Mouse (Mus musculus) neural tube, embryonic 13.5 days (tissue): ENCODE measurements around the gene Tmem123. TPM values are rescaled to one million over a fixed set of nuclear protein-coding genes. Genes with fewer than 3 reads are reported as not detected.

Experiments used
- ATAC-seq: fragments of 200-750 bp; cut with Nextera tagmentation; 2 replicates; pipeline ENCODE4 v1.8.0; 2017; ENCODE audit warnings: low read depth, mild to moderate bottlenecking, moderate TSS enrichment, moderate library complexity
- H3K27ac ChIP-seq: fragments of 300-500 bp; sonication (generic); replicated peaks from 2 replicates; pipeline ENCODE4 v1.5.1; 2015; ENCODE audit warnings: moderate library complexity, mild to moderate bottlenecking, inconsistent platforms
- H3K27me3 ChIP-seq: fragments of 300-500 bp; sonication (generic); 2 replicates; pipeline ENCODE4 v1.6.1; 2015; ENCODE audit warnings: mild to moderate bottlenecking, inconsistent platforms
- H3K36me3 ChIP-seq: fragments of 300-500 bp; sonication (generic); 2 replicates; pipeline ENCODE4 v1.6.1; 2015; ENCODE audit warnings: mild to moderate bottlenecking, inconsistent platforms
- H3K4me1 ChIP-seq: fragments of 300-500 bp; sonication (generic); replicated peaks from 2 replicates; pipeline ENCODE4 v1.6.1; 2015; ENCODE audit warnings: inconsistent platforms
- H3K4me2 ChIP-seq: fragments of 300-500 bp; sonication (generic); 2 replicates; pipeline ENCODE4 v1.6.1; 2015; ENCODE audit warnings: inconsistent platforms, mild to moderate bottlenecking, moderate library complexity
- H3K4me3 ChIP-seq: fragments of 300-500 bp; sonication (generic); 2 replicates; pipeline ENCODE4 v1.5.1; 2015; ENCODE audit warnings: mild to moderate bottlenecking, inconsistent platforms
- H3K9ac ChIP-seq: fragments of 300-500 bp; sonication (generic); 2 replicates; pipeline ENCODE4 v1.6.1; 2015; ENCODE audit warnings: moderate library complexity, mild to moderate bottlenecking, inconsistent platforms
- H3K9me3 ChIP-seq: fragments of 300-500 bp; sonication (generic); 2 replicates; pipeline ENCODE4 v1.6.1; 2016; ENCODE audit warnings: inconsistent platforms
- WGBS: fragments of 180-500 bp; shearing (Covaris S2); methylation state at CpG from one replicate; pipeline ENCODE4 v1.1.7; 2015; 5-methylcytosine and 5-hydroxymethylcytosine counted together
- polyA plus RNA-seq: library from polyadenylated mRNA; unstranded; fragments of >200 nt; fragmentation: Nextera tagmentation; extraction: Ambion mirVana; gene quantifications from 2 replicates; pipeline ENCODE4 v1.2.1, GENCODE M21; 2015

Gene Tmem123
- polyA plus RNA-seq, 1 experiment from 2014 or later, result 30.4 TPM

DNA sequence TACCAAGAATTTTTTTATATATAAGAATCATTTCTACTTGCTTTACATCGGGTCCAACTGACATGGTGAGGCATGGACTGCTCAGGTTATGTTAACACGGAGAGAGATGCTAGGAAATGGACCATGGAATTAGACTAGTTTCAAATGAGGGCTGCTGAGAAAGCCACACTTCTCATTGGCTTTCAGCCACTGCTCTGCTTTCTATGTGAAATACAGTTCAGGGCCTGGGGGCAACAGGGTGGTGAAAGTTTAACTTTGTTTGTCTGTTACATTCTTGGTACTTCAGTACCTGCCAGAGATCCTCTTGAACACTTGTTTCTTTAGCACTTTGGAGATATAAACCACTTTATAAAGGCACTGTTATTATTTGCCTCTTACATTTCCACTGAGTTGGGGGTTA is 29.7 kb downstream of the Tmem123 start:
- 87% methylated on average over 2 of the region's 2 CpGs for WGBS
- no peak overlapping the region for H3K4me2 ChIP-seq
- no peaks in the 10 kb centered on the region for H3K27me3 ChIP-seq
- no peak overlapping the region for H3K9ac ChIP-seq
- H3K9me3 ChIP-seq, result no peaks in the 10 kb centered on the region
- ATAC-seq, result no peak
- no peaks in the 10 kb centered on the region for H3K4me1 ChIP-seq
- no peak overlapping the region for H3K27ac ChIP-seq
- H3K36me3 ChIP-seq, result peaks cover 16% of the 10 kb centered on the region
- H3K4me3 ChIP-seq, result no peak overlapping the region

DNA sequence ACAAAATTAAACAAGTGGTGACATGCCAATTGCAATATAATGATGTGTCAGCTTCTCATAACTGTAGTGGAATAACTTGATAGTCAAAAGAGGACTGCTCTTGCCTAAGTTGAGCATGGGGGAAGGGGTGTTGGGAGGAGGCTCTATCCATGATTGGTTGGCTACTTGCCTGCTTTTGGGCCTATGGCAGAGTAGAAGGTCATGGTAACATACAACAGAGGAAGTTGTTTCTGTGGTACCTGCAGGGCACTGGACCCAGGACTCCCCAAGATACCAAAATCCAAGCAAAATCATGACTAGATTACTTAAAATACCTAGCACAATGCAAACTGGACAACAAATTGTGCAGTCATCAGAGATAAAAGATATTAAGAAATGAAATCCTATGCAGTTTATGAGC is 31.7 kb downstream of the Tmem123 start:
- H3K4me3 ChIP-seq, result no peak overlapping the region
- no peaks in the 10 kb centered on the region for H3K9me3 ChIP-seq
- peaks cover 16% of the 10 kb centered on the region for H3K36me3 ChIP-seq
- H3K27me3 ChIP-seq, result no peaks in the 10 kb centered on the region
- no peak overlapping the region for H3K27ac ChIP-seq
- H3K4me1 ChIP-seq, result no peaks in the 10 kb centered on the region
- no peak overlapping the region for H3K9ac ChIP-seq
- ATAC-seq, result no peak
- H3K4me2 ChIP-seq, result no peak overlapping the region

DNA sequence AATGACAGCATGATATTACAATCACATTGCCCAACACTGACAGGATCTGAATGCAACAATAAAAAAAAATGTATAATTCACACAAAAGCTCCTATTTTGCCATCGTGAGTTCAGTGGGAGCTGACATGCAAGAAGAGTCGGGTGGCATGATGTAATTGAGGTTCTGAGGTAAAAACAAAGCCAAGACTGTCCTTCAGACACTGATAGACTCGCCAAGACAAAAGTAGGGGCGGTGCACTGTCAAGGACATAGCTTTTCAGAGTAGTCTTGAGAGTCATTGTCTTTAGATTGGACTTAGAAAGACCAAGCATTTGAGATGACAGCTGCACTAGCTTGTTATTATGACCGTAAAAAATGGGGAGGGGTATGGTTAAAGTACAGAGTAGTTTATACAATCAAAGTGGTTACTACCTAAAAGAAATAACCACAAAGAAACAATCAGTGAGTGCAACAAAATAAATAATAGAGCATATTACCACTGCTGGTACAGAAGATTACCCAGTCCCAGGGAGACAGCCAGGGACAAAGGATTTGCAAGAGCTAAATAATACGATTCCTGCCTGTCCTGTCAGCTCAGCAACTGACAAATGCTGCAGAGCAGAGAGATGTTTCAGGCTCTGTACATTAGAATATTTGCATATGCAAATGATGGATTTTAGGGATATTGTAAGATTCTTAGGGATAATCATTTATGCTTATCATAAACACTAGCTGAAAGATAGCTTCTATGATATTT is 32.5 kb downstream of the Tmem123 start:
- Histone ChIP-seq H3K4me1 (no peaks in the 10 kb centered on the region), H3K27ac (no peak overlapping the region), H3K4me3 (no peak overlapping the region), H3K9me3 (no peaks in the 10 kb centered on the region), H3K36me3 (peaks cover 13% of the 10 kb centered on the region), H3K27me3 (no peaks in the 10 kb centered on the region), H3K9ac (no peak overlapping the region), H3K4me2 (no peak overlapping the region)
- 74% methylated on average over 6 of the region's 6 CpGs for WGBS
- no peak for ATAC-seq

DNA sequence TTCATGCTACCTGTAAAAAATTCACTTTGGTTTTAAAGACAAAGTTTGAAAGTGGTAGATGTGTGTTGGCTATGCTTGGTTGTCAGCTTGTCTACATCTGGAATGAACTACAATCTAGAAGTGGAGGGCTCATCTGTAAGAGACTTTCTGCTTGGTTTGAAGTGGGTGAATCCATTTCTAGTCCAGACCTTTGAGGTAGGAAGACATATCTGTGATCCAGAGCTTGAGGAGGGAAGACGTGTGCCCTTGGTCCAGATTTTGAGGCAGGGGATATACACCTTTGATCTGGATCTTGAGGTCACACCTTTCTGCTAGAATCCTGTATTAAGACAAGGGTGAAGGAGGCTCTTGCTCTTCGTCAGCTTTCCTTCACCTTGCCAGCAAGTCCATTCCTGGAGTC is 33.7 kb downstream of the Tmem123 start:
- H3K4me1 ChIP-seq, result no peaks in the 10 kb centered on the region
- H3K9ac ChIP-seq, result no peak overlapping the region
- 94% methylated on average over 2 of the region's 2 CpGs for WGBS
- no peaks in the 10 kb centered on the region for H3K27me3 ChIP-seq
- no peak for ATAC-seq
- H3K36me3 ChIP-seq, result peaks cover 7% of the 10 kb centered on the region
- H3K27ac ChIP-seq, result no peak overlapping the region
- no peak overlapping the region for H3K4me3 ChIP-seq
- no peaks in the 10 kb centered on the region for H3K9me3 ChIP-seq
- H3K4me2 ChIP-seq, result no peak overlapping the region

DNA sequence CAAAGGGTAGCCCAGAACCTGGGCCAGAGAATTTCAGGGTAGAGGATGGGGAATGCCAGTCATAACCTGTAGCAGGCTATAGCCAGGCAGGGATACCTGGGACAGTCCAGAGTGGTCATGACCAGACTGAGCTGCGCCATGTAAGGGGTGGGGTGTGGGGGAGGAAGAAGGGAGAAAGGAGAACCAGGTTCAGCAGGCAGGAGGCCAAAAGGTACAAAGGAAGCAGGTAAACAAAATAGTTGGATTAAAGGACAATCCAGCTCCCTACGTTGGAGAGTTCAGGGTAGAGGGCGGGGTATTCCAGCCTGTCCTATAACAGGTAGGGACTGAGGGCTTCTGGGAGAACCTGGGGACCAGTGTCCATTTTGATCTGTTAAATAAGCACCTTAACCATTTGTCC is 34.7 kb downstream of the Tmem123 start:
- ATAC-seq, result no peak; the same call in 1 of the 2 replicates
- peaks cover 4% of the 10 kb centered on the region for H3K36me3 ChIP-seq

DNA sequence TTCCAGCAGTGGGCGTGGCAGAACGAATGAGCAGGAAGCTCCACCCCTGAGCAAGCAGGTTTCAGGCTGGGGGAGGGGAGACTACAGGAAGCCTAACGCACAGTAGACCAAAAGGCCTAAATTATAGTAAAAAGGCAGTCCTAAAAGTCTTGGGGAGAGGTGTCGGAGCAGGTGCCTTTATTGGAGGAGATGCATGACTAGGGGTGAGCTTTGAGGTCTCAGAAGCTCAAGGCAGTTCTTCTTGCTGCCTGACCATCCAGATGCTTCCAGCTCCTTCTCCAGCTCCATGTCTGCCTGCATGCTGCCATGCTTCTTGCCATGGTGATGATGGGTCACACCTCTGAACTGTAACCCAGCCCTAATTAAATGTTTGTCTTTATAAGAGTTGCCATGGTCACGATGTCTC is 41.3 kb downstream of the Tmem123 start:
- Histone ChIP-seq H3K4me1 (no peaks in the 10 kb centered on the region), H3K27ac (no peak overlapping the region), H3K9ac (no peak overlapping the region), H3K27me3 (no peaks in the 10 kb centered on the region), H3K9me3 (no peaks in the 10 kb centered on the region), H3K36me3 (peaks cover 11% of the 10 kb centered on the region; the same call in 1 of the 2 replicates), H3K4me3 (no peak overlapping the region), H3K4me2 (no peak overlapping the region)
- 55% methylated on average over 5 of the region's 5 CpGs for whole genome bisulfite sequencing
- no peak; the same call in 1 of the 2 replicates for ATAC-seq

More for the DNA sequence above, 34.7 kb downstream of the Tmem123 start:
- Histone ChIP-seq H3K4me3 (no peak overlapping the region), H3K4me2 (no peak overlapping the region), H3K9ac (no peak overlapping the region), H3K27ac (no peak overlapping the region), H3K9me3 (no peaks in the 10 kb centered on the region), H3K27me3 (no peaks in the 10 kb centered on the region), H3K4me1 (no peaks in the 10 kb centered on the region)
- 96% methylated on average over 3 of the region's 3 CpGs for WGBS

DNA sequence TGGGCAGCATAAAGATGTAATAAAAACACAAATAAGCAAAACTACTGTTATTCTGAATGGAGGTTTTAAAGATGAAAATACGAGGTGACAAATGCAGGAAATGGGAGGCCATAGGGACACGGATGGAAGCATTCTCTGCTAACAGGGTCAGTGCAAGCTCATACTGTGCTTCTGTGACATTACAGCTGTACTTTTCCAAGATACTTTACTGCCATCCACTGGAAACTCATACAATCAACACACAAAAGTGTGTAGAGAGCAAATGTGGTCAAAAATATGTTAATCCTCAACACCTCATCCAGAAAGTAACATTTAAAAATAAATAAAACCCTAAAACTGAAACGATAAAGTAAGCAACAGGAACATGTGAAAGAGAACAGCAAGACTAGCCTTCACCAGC is 58.9 kb downstream of the Tmem123 start:
- no peak for ATAC-seq
- Histone ChIP-seq H3K27me3 (no peaks in the 10 kb centered on the region), H3K9ac (no peak overlapping the region), H3K4me1 (peaks cover 4% of the 10 kb centered on the region; the same call in 1 of the 2 replicates), H3K9me3 (no peaks in the 10 kb centered on the region), H3K4me3 (no peak overlapping the region), H3K4me2 (no peak overlapping the region), H3K27ac (no peak overlapping the region), H3K36me3 (peaks cover 52% of the 10 kb centered on the region)
- 84% methylated on average over 3 of the region's 3 CpGs for WGBS

DNA sequence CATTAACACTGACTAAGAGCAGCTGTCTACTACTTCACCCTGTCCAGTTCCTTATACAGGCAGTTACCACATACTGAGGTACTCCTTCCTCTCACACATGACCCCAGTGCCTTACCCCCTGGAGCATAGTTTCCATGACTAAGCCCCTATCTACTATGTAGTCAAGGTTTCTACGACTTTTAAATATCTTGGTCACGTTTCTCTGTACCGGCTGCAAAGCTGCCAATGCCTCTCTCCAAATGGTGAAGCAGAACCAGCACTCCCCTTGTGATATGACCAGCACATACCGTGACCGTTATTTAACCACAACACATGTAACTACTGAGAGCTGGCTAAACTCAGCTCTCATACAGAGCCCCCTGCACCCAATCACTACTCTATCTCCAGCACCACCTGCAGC is 61.1 kb downstream of the Tmem123 start:
- Histone ChIP-seq H3K4me2 (no peak overlapping the region), H3K4me1 (peaks cover 15% of the 10 kb centered on the region), H3K9ac (no peak overlapping the region), H3K27ac (no peak overlapping the region), H3K9me3 (no peaks in the 10 kb centered on the region), H3K36me3 (peaks cover 33% of the 10 kb centered on the region), H3K27me3 (no peaks in the 10 kb centered on the region), H3K4me3 (no peak overlapping the region)
- ATAC-seq, result no peak
- 93% methylated on average over 5 of the region's 5 CpGs for WGBS

DNA sequence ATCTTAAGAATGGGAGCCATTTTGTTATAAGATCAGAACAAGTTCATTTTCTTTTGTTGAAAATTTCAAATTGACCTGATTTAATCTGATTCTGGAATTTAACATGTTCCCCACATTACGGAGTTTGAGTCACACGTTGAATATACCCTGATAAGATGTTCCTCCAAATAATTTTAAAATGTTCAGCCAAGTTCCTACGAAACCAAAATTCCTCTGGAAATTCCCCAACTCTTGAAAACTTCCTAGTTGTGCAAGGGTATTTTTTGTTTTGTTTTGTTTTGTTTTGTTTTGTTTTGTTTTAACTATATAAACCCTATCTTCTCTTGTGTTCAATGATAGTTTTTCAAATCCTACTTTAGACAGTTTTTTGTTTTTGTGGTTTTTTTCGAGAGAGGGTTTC is 64.9 kb downstream of the Tmem123 start:
- no peaks in the 10 kb centered on the region for H3K9me3 ChIP-seq
- ATAC-seq, result no peak
- H3K27ac ChIP-seq, result no peak overlapping the region
- no peak overlapping the region for H3K4me3 ChIP-seq
- no peak overlapping the region for H3K9ac ChIP-seq
- H3K4me2 ChIP-seq, result no peak overlapping the region
- peaks cover 49% of the 10 kb centered on the region for H3K4me1 ChIP-seq
- H3K36me3 ChIP-seq, result peaks cover 29% of the 10 kb centered on the region
- no peaks in the 10 kb centered on the region for H3K27me3 ChIP-seq
- WGBS, result 97% methylated on average over 4 of the region's 4 CpGs

DNA sequence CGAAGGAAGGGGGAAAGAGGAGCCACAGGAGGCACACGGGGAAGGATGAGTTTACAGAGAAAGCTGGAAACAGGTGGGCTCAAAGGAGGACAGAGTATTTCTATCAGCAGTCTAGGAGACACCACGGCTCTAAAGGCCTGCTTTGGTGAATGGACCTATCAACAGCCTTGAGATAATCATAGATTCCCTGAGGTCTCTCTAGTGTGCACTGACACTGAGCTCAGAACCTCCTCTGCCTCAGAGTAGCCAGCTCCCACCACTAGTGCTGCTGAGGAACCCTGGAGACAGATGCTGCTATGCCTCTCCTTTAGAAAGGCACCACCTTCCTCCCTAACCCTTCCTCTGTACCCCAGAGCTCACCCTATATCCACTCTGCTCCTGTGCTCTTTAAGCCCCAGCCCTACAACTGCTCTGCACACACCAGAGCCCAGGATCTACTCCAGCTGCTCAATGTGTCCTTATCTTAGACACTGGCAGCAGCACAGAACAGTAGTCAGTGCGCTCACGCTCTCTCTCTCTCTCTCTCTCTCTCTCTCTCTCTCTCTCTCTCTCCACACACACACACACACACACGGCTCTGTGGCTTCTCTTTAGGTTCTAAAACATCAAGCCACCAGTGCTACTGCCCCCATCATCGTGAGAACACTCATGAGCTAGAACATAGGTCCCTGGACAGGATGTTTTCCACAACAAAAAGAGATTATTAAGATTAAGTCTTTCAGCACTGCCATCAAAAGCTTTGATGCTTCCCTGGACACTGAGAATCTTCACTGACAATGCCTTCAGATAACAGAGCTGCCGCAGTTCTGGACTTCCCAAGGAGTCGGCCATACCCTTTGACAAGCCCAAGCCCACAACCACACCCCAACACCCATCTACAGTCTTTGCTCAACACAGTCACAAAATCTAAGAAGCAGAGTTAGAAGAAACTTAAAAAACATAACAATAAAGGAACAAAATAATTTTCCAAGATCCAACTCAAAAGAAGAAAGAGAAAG is 66.0 kb downstream of the Tmem123 start:
- H3K9ac ChIP-seq, result no peak overlapping the region
- H3K4me3 ChIP-seq, result no peak overlapping the region
- H3K4me2 ChIP-seq, result peak overlapping the region; percentile 42
- H3K36me3 ChIP-seq, result peaks cover 32% of the 10 kb centered on the region
- peaks cover 60% of the 10 kb centered on the region for H3K4me1 ChIP-seq
- peak; percentile 27; the same call in 1 of the 2 replicates for ATAC-seq
- H3K27me3 ChIP-seq, result no peaks in the 10 kb centered on the region
- WGBS, result 83% methylated on average over 9 of the region's 9 CpGs
- H3K9me3 ChIP-seq, result no peaks in the 10 kb centered on the region
- H3K27ac ChIP-seq, result no peak overlapping the region

DNA sequence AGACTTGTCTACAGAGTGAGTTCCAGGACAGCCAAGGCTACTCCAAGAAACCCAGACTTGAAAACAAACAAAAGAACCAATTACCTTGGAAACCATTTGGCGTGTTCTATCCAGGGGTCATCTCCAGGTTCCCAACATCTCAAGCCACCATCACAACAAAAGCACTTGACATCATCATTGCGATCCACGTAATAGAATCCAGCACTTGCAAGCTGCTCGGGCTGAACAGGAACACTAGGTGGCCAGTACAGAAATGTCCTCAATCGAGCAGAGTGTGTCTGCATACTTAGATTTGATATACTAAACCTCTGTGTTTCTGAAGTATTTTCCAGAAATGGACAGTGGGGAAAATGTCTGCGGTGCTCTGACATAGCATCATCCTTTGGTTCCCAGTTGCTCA is 69.6 kb downstream of the Tmem123 start:
- H3K4me3 ChIP-seq, result 0 out of 2 replicates have a peak overlapping the region, but pooled peaks have one; percentile 2
- H3K27ac ChIP-seq, result no peak overlapping the region
- peaks cover 66% of the 10 kb centered on the region for H3K4me1 ChIP-seq
- H3K27me3 ChIP-seq, result no peaks in the 10 kb centered on the region
- H3K4me2 ChIP-seq, result peak overlapping the region; percentile 43
- H3K36me3 ChIP-seq, result peaks cover 20% of the 10 kb centered on the region
- ATAC-seq, result no peak
- H3K9me3 ChIP-seq, result no peaks in the 10 kb centered on the region
- no peak overlapping the region for H3K9ac ChIP-seq
- 84% methylated on average over 6 of the region's 6 CpGs for WGBS

DNA sequence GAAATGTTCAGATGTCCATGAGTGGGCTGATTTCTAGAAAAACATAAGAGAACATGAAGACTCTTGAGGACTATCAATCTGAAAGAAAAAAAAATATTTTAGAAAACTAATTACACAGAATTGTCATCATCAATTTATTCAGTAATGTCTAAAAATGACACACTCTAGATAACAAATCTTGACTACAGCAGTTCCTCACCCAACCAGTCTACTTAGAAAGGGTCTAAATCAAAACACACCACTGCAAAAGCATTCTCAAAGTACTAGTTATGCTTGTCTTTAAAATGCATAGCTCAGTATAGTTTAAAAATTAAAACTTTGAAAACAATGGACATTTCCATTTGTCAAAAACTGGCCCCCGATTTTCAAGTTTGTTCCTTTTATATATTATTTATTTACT is 71.5 kb downstream of the Tmem123 start:
- Histone ChIP-seq H3K9me3 (no peaks in the 10 kb centered on the region), H3K9ac (no peak overlapping the region), H3K4me1 (peaks cover 56% of the 10 kb centered on the region), H3K36me3 (peaks cover 20% of the 10 kb centered on the region), H3K4me2 (peak overlapping the region; percentile 70), H3K27ac (no peak overlapping the region), H3K4me3 (no peak overlapping the region), H3K27me3 (no peaks in the 10 kb centered on the region)
- 84% methylated on average over 1 of the region's 1 CpGs for WGBS
- no peak for ATAC-seq
